Mouse (Mus musculus) spleen, embryonic (tissue): ENCODE measurements at regions not wholly inside any gene's neighbourhood (a gene's known extent, or its start where the extent isn't known, plus 50 kb on each side); places are given as distances from the start of the nearest gene placed in this dataset.

ENCODE experiments used
- CTCF ChIA-PET: fragments of 350-600 bp; sonication (Branson Sonifier 250); formaldehyde crosslinking; loops from one replicate; lab custom pipeline; 2022; lab: Charles Lee

- CTCF ChIA-PET, result interaction anchor here (0.6 kb wide), 1 partner anchor 125 kb away, joined by 3 read pairs; no protein-coding TSS in a partner anchor
Observed at GRCm38 (mm10) chr4:139907366-139907765, 60.5 kb downstream of the Klhdc7a start.

GRCm38 (mm10) chr4:139906176-139906575, 61.6 kb downstream of the Klhdc7a start:
- CTCF ChIA-PET, result no interaction called here

GRCm38 (mm10) chr4:139905093-139905783, 62.6 kb downstream of the Klhdc7a start:
- CTCF ChIA-PET, result no interaction called here

GRCm38 (mm10) chr4:139899960-139900359, 66.6 kb upstream of the Pax7 start:
- CTCF ChIA-PET, result no interaction called here

GRCm38 (mm10) chr4:139899410-139899809, 66.1 kb upstream of the Pax7 start:
- CTCF ChIA-PET, result no interaction called here

GRCm38 (mm10) chr4:139892678-139893077, 59.4 kb upstream of the Pax7 start:
- CTCF ChIA-PET, result no interaction called here

- CTCF ChIA-PET, result no interaction called here
Observed at GRCm38 (mm10) chr4:139889013-139889412, 55.7 kb upstream of the Pax7 start.
